Mouse (Mus musculus) CD4-positive naive resting alpha-beta T cell, adult 76 days (primary cell): ENCODE data around the gene Dcun1d5. TPM values are rescaled to one million over a fixed set of nuclear protein-coding genes. Genes with fewer than 3 reads are reported as not detected.

Source experiments
- total RNA-seq: library from RNA; stranded (reverse); gene quantifications from one replicate; pipeline ENCODE4 v1.2.4, GENCODE M21; 2023

Dcun1d5 gene
- total RNA-seq: 75.9 TPM

GRCm38 (mm10) chr9:7184172-7184896 lies at the start of gene Dcun1d5, which contains the start of gene Dync2h1:
Gene Dcun1d5, plus strand, starts transcription at chr9:7184520.
Gene Dync2h1, minus strand, starts transcription at chr9:7184446.

Other genes starting within 250 kb of the Dcun1d5 start
- 4.5 TPM for gene Dync2h1, start 74 bp upstream of the Dcun1d5 start, total RNA-seq
- gene Mmp13, start 88.0 kb downstream of the Dcun1d5 start, total RNA-seq: not detected
- gene Mmp12, start 159.9 kb downstream of the Dcun1d5 start, total RNA-seq: 4.1 TPM
- not detected for gene Mmp1b, start 203.5 kb downstream of the Dcun1d5 start, total RNA-seq